Mouse (Mus musculus): ENCODE measurements around the gene Usp29.
"Not testable (repeated sequence)": the region's sequence is repeated elsewhere in the genome, so short reads cannot be mapped to it uniquely, and the experiment has no call there.

Usp29 gene

DNA sequence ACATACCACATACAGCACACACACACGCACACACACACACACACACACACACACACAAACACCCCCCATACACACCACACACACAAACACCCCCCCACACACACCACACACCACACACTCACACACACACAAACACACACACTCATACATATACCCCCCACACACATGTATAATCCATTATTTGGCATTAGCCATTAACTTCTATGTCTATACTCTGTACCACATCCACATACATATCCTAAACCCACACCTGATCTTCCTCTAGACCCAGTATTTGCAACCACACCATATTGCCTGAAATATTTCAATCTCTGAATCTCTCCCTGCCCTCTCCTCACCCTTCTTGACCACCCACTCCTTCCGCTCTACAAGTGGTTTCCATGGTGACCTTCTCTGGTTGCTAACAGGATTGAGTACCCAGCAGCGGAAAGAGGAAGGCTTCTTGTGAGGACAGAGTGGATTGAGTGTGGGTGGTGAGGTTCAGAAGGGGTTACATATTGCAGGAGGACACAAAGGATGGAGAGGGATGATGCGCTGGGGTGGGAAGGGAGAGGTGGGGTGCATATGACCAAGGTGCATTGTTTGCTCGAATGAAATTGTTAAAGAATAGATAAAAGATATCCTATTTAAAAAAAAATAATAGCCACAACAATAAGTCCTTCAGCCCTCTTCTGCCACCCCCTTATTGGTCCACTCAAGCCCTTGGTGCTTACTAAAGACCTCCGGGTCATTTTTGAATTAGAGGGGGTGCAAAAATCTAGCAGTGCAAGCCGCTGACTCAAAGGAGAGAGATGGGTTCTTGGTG is 195.8 kb downstream of the Usp29 start:
- DNase-seq (ENCODE audit: low spot score), result no peak

DNA sequence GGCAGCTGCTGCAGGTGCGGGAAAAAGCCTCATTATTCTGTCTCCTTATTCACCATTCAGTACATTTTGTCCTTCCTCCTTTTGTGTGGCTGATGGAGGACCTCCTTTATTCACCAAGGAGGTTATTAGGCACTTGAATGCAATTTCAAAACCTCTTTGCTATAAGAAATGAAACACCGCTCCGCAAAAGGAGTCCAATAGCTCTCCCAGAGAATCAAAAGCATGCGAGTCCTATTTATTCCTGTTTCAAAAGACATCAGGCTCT is 196.3 kb downstream of the Usp29 start:
- no peak for DNase-seq (ENCODE audit: low spot score)

DNA sequence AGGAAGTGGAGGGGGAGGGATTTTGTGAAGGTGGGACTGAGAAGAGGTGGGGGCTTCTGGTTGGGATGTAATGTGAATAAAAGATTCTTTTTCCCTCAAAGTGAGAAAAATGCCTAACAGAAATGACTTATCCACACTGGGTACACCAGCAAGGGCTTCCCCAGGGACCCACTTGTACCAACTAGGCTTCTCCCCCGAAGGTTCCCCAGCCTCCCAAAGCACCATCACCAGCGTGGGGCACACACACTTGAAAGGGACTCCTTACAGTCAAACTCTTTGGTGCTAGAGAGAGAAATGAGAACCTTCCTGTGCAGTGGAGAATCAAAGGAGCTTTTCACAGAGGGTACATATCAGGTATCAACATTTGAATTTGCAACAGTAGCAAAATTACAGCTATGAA is 198.9 kb downstream of the Usp29 start:
- DNase-seq (ENCODE audit: low spot score), result no peak

DNA sequence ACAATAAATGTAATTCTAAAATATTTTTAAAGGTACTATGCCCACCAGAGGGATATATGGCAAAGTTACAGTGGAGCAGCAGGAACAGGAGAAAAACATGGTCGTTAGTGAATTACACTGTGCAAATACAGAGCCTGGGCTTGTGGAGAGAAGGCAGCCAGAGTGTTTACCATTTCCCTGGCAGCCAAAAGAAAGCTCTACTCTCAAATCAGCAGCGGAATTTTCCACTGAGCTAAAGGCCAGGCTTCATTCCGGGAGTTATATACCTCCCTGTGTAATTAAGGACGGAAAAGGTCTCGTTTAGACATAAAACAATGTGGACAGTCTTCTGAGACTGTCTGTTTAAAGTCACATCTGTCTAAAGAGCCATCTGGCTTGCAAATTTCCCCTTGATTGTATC is 204.4 kb downstream of the Usp29 start:
- DNase-seq (ENCODE audit: low spot score), result no peak

DNA sequence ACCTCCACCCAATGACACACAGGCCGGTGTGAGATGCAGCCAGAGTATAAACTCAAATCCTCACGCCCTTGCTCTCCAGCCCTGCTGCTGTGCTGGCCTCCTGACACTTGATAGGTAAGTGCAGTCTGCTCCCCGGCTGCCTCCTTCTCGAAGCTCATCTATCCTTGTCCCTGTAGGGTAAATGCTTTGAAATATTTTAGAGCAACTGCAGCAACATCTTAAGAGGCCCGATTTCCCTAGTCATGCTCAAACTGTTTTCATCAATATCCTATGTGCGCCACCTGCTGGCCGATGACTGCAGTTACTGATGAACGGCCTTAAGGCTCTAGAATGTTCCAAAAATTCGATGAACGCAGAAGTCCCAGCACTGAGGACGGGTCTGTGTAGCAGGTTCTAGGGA is 206.7 kb downstream of the Usp29 start:
- DNase-seq (ENCODE audit: low spot score), result no peak

DNA sequence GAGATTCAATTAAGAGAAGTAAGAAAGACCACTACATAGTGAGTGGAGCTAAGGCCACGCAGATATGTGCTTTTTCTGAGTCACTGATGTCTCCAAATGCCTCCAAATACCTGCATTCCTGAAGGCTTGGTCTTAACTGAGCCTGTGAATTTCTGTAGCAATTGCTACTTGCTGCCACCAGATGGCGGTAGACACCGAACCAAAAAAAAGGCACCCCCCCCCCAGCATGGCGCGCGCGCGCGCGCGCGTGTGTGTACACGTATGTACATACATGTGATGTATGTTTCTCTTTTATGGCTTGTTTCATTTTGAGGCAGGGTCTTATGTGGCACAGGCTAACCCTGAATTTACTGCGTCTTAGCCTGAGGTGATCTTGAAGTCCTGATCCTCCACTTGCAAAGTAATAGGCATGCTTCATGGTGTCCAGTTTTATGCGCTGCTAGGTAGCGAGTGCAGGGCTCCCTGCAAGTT is 210.4 kb downstream of the Usp29 start:
- no peak for DNase-seq (ENCODE audit: low spot score)

DNA sequence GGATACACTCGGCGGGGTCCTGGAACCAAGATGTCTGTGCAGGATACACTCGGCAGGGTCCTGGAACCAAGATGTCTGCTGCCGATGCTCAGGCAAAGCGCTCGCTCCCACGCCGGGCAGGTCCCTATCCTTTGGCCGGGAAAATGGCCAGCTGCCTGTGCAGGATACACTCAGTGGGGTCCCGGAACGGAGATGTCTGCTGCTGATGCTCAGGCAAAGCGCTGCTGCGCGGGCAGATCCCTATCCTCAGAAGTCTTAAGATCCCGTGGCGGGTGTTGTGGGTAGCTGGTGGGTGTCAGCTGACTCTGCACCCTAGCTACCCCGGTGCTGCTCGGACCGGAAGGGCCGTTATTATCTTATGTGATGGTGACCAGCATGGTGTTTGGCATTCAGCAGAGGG is 217.7 kb downstream of the Usp29 start:
- DNase-seq (ENCODE audit: low spot score), result not testable (repeated sequence)

DNA sequence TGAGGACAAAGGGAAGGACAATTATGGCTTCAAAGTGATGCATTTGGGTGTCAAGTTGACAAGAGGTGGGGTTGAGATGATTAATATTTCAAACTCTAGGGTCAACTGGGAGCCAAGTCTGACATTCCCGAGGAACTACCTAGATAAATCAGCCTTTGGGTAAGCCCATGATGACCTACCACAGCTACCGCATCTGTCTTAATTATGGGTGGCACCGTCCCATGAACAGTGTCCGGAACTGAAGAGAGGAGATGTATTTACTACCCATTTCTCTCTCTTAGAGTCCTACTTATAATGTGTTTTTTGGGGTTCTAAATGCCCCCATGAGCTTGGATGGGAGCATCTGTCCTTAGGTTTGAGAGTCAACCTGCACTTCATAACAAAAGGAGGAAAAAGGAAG is 226.2 kb downstream of the Usp29 start:
- DNase-seq (ENCODE audit: low spot score), result no peak

DNA sequence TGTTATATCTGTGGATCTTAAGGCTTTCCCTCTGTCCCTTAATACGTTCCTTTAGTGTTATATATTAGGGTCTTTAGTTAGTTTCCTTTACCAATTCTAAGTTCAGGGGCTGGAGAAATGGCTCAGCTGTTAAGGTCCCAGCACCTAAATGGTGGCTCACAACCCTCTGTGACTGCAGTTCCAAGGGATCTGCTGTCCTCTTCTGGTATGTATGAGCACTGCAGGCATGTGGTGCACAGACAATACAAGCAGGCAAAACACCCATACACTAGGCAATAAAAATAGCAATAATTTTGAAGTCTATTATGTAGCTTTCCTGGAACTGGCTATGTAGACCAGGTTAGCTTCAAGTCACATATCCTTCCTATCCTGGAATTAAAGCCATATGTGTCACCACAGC is 228.2 kb downstream of the Usp29 start:
- no peak for DNase-seq (ENCODE audit: low spot score)

DNA sequence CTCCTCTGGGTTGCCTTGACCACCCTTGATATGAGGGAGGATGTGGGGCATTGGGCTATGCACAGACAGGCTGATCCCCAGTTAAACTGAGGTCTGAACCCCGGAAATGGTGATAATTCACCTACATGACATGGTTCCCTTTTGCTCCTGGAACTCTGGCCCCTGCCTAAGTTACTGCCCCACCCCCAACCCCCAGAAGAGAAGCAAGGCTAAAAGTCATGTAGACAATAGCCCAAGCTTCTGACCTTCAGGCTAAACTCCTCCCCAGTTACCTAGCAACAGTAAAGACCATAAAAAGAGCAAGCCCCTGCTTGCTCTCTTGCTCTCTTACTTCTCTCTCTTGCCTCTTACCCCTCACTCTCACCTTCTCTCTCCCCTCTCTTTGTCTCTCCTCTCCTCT is 243.2 kb downstream of the Usp29 start:
- DNase-seq (ENCODE audit: low spot score), result no peak

DNA sequence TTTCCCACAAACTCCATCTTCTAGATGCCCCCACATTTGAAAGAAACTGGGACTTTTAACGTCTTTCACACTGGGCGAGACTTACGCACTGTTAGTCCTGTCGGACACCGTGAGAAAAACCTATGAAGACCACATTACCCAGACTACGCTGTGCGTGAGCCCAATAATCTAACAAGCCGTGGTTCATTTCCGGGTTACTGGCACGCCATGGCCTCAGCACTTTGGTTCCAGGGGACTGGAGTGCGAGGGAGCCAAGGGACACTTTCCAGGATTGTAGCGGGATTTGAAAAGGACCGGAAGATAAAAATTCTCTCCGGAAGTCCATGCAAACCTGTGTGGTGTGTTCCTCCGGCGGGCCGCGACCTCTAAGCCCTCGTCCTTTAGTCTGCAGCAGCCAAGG is 246.5 kb downstream of the Usp29 start:
- no peak for DNase-seq (ENCODE audit: low spot score)

DNA sequence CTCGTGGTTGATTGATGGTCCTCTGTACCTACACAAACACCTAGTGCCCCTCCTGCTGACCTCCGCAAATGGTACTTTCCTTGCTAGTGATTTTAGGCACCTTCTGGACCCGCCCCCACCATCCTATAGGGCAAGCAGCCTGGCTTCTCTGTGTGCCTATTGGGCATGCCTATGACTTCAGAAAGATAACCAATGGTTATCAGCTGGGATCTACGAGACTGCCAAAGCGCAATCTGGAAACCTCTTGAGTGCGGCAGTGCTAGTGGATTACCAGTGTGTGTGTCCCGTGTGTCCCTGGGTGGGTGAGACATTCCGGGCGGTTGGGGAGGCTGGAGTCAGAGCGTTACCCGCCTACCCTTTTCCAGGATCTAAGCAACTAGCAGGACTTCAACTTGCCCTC is 264.9 kb downstream of the Usp29 start, which contains the start of gene Aurkc:
TSS of gene Aurkc (plus strand) at position 50 of the 400 bp plus-strand sequence.
- DNase-seq (ENCODE audit: low spot score), result not testable (repeated sequence)

DNA sequence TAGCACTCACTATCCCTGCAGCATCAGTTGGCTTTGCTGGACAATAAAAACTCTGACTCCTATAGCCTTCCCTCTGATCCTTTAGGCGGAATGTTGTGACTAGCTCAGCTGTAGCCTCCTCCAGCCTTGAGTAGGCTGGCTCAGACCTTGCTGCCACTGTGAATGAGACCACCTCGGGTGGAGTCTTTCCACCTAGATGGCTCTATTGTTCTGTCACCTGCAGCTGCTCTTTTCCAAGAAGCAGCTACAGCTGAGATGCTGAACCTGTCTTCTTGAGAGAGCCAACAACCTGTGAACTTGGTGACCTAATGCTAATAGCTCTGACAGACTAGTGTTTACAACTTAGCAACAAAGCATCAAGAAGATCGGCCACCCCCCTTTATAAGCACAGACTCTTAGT is 268.5 kb downstream of the Usp29 start:
- not testable (repeated sequence) for DNase-seq (ENCODE audit: low spot score)

DNA sequence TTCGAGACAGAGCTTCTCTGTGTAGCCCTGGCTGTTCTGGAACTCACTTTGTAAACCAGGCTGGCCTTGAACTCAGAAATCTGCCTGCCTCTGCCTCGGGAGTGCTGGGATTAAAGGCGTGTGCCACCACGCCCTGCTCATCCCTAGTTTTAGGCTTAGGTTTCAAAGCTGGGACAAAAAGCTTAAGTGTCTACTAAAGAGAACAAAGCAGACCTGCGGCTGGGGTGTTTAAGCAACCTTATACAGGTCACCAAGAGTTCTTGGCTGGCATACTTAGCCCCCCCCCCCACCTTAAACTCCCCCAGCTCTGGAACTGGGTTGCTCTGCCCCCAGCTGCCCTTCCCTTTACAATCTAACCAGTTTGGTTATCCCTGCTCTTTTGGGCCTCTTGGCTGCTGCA is 275.1 kb downstream of the Usp29 start:
- DNase-seq (ENCODE audit: low spot score), result not testable (repeated sequence)

All from urinary bladder, postnatal 10 days (tissue).